Mouse (Mus musculus): ENCODE measurements around the gene Rtn4rl1.
"Not testable (repeated sequence)": the region's sequence is repeated elsewhere in the genome, so short reads cannot be mapped to it uniquely, and the experiment has no call there.

Gene Rtn4rl1

GRCm38 (mm10) chr11:75280066-75280410 lies 86.5 kb downstream of the Rtn4rl1 start:
- DNase-seq, result no peak

GRCm38 (mm10) chr11:75280435-75281001 lies 86.9 kb downstream of the Rtn4rl1 start:
- no peak for DNase-seq

GRCm38 (mm10) chr11:75281380-75282256 lies 88.0 kb downstream of the Rtn4rl1 start:
- no peak for DNase-seq

GRCm38 (mm10) chr11:75282496-75283120 lies 89.0 kb downstream of the Rtn4rl1 start:
- peak; percentile 62 for DNase-seq

DNA sequence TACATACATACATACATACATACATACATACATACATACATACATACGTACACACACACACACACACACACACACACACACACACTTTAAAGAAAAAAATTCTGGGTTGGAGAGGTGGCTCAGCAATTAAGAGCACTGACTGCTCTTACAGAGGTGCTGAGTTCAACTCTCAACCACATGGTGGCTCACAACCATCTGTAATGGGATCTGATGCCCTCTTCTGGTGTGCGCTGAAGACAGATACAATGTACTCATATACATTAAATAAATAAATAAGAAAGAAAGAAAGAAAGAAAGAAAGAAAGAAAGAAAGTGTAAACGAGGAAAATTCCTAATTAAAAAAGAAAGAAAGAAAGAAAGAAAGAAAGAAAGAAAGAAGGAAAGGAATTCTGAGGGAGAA lies 90.2 kb downstream of the Rtn4rl1 start:
- not testable (repeated sequence) for DNase-seq

GRCm38 (mm10) chr11:75285893-75286467 lies 92.4 kb downstream of the Rtn4rl1 start:
- DNase-seq, result no peak

DNA sequence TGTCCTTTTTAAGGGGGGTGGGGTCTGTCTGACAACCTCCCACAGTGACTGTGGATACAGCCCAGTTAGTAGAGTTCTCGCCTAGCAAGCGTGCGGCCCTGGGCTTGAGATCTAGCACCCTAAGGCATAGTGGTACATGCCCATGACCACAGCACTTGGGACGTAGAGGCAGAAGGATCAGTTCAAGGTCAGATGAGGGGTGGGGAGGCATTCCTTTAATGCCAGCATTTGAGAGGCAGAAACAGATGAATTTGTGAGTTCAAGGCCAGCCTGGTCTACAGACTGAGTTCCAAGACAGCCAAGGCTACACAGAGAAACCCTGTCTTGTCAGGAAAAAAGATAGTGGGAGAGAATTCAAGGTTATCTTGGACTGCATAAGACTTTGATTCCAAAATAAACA lies 93.3 kb downstream of the Rtn4rl1 start:
- no peak for DNase-seq

- no peak for DNase-seq
These were observed 94.4 kb downstream of the Rtn4rl1 start for GRCm38 (mm10) chr11:75287940-75288339.

DNA sequence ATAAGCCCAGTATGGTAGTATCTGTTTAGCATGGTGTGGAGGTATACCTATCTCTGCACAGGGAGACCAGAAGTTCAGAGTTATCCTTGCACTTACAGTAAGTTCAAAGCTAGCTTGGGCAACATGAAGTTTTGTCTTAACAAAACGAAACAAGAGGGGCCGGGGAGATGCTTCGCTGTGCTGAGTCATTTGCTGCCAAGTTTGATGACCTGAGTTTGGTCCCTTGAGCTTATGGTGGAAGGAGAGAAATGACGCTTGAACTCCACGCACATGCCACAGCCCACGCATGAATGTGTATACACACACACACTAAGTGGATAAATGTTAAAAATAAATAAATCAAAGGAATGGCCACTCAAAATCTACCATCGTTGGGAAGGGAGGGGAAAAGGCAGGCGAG lies 94.9 kb downstream of the Rtn4rl1 start:
- no peak for DNase-seq

GRCm38 (mm10) chr11:75289120-75289519 lies 95.5 kb downstream of the Rtn4rl1 start:
- no peak for DNase-seq

GRCm38 (mm10) chr11:75290566-75291271 lies 97.1 kb downstream of the Rtn4rl1 start:
- peak; percentile 93 for DNase-seq

- no peak for DNase-seq
These were observed 98.0 kb downstream of the Rtn4rl1 start for GRCm38 (mm10) chr11:75291389-75292215.

GRCm38 (mm10) chr11:75292281-75292680 lies 98.7 kb downstream of the Rtn4rl1 start:
- DNase-seq, result no peak

DNA sequence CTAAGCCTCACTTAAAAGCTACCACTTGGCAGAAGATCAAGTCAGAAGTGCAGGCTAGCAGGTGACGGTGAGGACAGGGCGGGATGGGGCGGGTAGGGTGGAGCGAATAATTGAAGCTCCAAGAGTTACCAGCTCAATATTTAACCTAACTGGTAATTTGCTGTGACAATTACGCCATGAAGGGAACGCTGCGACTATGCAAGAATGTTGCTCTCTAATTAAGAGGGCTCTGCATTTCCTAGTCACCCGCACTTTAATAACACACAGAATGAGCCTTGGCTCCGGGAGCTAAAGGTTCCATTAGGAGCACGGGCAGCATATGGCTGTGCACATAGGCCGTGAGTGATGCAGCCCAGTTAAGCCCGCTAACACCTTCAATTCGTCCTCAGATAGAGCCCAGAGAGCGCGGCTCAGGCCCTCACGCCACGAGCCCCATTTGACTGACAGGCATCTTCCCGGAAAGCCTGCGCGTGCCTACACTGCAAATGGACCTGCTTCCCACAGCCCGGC lies 100.3 kb downstream of the Rtn4rl1 start:
- DNase-seq, result no peak

DNA sequence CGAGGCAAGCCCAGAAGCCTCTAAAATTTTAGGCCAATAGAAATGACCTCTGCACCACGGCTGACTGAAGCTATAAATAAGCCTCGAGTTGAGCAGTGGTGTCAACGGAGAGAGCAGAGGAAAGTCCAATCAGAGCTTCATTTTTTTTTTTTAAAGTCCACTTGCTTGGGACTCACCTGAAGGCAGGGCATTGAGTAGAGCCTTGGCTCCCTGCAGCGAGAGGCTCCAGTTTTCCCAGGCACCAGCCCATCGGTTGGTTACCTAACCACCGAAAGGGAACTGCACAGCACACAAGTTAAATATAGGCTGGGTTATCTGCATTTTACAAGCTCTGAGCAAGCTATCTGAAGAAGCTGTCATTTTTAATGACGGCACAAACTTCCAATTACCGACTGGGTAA lies 101.3 kb downstream of the Rtn4rl1 start:
- DNase-seq, result no peak

- not testable (repeated sequence) for DNase-seq
These were observed 102.0 kb downstream of the Rtn4rl1 start for GRCm38 (mm10) chr11:75295534-75295933.

- DNase-seq, result no peak
These were observed 102.9 kb downstream of the Rtn4rl1 start for GRCm38 (mm10) chr11:75296406-75297005.

GRCm38 (mm10) chr11:75297631-75298030 lies 104.0 kb downstream of the Rtn4rl1 start:
- no peak for DNase-seq

GRCm38 (mm10) chr11:75298491-75298890 lies 104.9 kb downstream of the Rtn4rl1 start:
- peak; percentile 11 for DNase-seq

DNA sequence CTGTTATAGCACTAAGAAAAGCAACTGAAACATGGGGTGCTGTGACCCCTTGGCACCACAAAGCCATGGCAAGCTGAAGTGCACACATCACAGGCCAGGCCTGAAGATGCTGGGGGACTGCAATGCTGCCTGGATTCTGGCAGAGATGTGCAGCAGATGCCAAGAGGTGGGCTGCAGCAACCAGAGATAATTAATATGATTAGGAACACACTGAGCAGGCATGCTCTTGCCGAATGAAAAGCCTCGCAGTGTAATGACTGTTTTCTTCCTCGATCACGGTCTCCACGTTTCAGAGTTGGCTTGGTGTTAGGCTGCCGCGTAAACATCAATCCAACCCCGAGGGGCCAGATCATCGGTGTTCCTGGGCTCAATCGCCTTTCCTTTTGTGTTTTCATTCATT lies 106.2 kb downstream of the Rtn4rl1 start:
- DNase-seq, result no peak

- no peak for DNase-seq
These were observed 107.4 kb downstream of the Rtn4rl1 start for GRCm38 (mm10) chr11:75300954-75301353.
